Mouse (Mus musculus) large intestine, adult 2 months (tissue): ENCODE results near the gene Catip. TPM values are rescaled to one million over a fixed set of nuclear protein-coding genes. Genes with fewer than 3 reads are reported as not detected.
"Not testable (repeated sequence)": the region's sequence is repeated elsewhere in the genome, so short reads cannot be mapped to it uniquely, and the experiment has no call there.

Experiments
- DNase-seq: peaks from one replicate; pipeline ENCODE4 v3.0.0-alpha.2; 2012; ENCODE audit warnings: low read depth, low spot score
- WGBS: fragments of 180-500 bp; shearing (Covaris S2); methylation state at CpG from one replicate; pipeline ENCODE4 v1.1.7; 2018; 5-methylcytosine and 5-hydroxymethylcytosine counted together
- polyA plus RNA-seq: library from polyadenylated mRNA; depleted of rRNA; stranded (reverse); fragments of >200 nt; gene quantifications from 2 replicates; pipeline ENCODE4 v1.2.3, GENCODE M21; 2012; rRNA removed

Catip gene
- polyA plus RNA-seq: 0.24 and 0.29 TPM in 2 replicates

- WGBS: 2% methylated on average over 2 of the region's 2 CpGs
- DNase-seq: peak; percentile 59
Observed at GRCm38 (mm10) chr1:74361812-74362211, at the start of gene Catip. TSS of gene Catip (plus strand) at chr1:74362108.

GRCm38 (mm10) chr1:74313049-74313692 is 48.7 kb upstream of the Catip start:
- WGBS: under 1% methylated on average over 3 of the region's 3 CpGs
- no peak for DNase-seq

GRCm38 (mm10) chr1:74314796-74315195 is 47.1 kb upstream of the Catip start:
- no peak for DNase-seq
- 60% methylated on average over 3 of the region's 3 CpGs for WGBS

- DNase-seq: no peak
- WGBS: 84% methylated on average over 4 of the region's 4 CpGs
Observed at GRCm38 (mm10) chr1:74316114-74316827, 45.6 kb upstream of the Catip start.

- WGBS: 71% methylated on average over 3 of the region's 3 CpGs
- no peak for DNase-seq
Observed at GRCm38 (mm10) chr1:74318711-74319110, 43.2 kb upstream of the Catip start.

GRCm38 (mm10) chr1:74321396-74321795 is 40.5 kb upstream of the Catip start:
- WGBS: 48% methylated on average over 3 of the region's 3 CpGs

GRCm38 (mm10) chr1:74326916-74327315 is 35.0 kb upstream of the Catip start:
- WGBS: 91% methylated on average over 2 of the region's 2 CpGs
- not testable (repeated sequence) for DNase-seq

More at GRCm38 (mm10) chr1:74321396-74321795, 40.5 kb upstream of the Catip start:
- no peak for DNase-seq

- no peak for DNase-seq
Observed at GRCm38 (mm10) chr1:74329899-74330431, 31.9 kb upstream of the Catip start.

GRCm38 (mm10) chr1:74331046-74331681 is 30.7 kb upstream of the Catip start:
- DNase-seq: no peak
- 48% methylated on average over 4 of the region's 4 CpGs for WGBS

More at GRCm38 (mm10) chr1:74329899-74330431, 31.9 kb upstream of the Catip start:
- 37% methylated on average over 7 of the region's 7 CpGs for whole genome bisulfite sequencing

GRCm38 (mm10) chr1:74332241-74332763 is 29.6 kb upstream of the Catip start:
- DNase-seq: peak; percentile 81
- WGBS: under 1% methylated on average over 36 of the region's 36 CpGs

GRCm38 (mm10) chr1:74332930-74333329 is 29.0 kb upstream of the Catip start:
- DNase-seq: no peak
- WGBS: 7% methylated on average over 9 of the region's 9 CpGs

GRCm38 (mm10) chr1:74334607-74335006 is 27.3 kb upstream of the Catip start:
- WGBS: 96% methylated on average over 3 of the region's 3 CpGs
- DNase-seq: no peak

GRCm38 (mm10) chr1:74335033-74335432 is 26.9 kb upstream of the Catip start:
- WGBS: 67% methylated on average over 4 of the region's 4 CpGs
- no peak for DNase-seq

- WGBS: 83% methylated on average over 6 of the region's 6 CpGs
- DNase-seq: no peak
Observed at GRCm38 (mm10) chr1:74335436-74336170, 26.3 kb upstream of the Catip start.

GRCm38 (mm10) chr1:74337241-74337771 is 24.6 kb upstream of the Catip start:
- no peak for DNase-seq
- 87% methylated on average over 3 of the region's 3 CpGs for WGBS

- WGBS: 85% methylated on average over 5 of the region's 5 CpGs
- DNase-seq: no peak
Observed at GRCm38 (mm10) chr1:74338013-74338412, 23.9 kb upstream of the Catip start.

GRCm38 (mm10) chr1:74338626-74339025 is 23.3 kb upstream of the Catip start:
- DNase-seq: no peak
- WGBS: 80% methylated on average over 4 of the region's 4 CpGs

- WGBS: 91% methylated on average over 9 of the region's 9 CpGs
- no peak for DNase-seq
Observed at GRCm38 (mm10) chr1:74339917-74340316, 22.0 kb upstream of the Catip start.

- 48% methylated on average over 6 of the region's 6 CpGs for WGBS
- no peak for DNase-seq
Observed at GRCm38 (mm10) chr1:74340361-74340764, 21.5 kb upstream of the Catip start.
